ENCODE assay signal across 30 mouse cellular contexts in genomic region chr4:120009151-120009550, GRCm38 (mm10). TPM values are rescaled to one million over a fixed set of nuclear protein-coding genes. Genes with fewer than 3 reads are reported as not detected.
"Had no signal": no experiment of that assay in that cellular context is flagged by ENCODE, and none has a peak within 500 bp of the region (broad histone marks: within the 10 kb centered on the region; RNA-seq: fewer than 3 reads in every experiment).

No protein-coding gene starts in this region.

- H3K27ac ChIP-seq: limb, embryonic 10.5 days; limb, embryonic 13.5 days; liver, embryonic 12.5 days; liver, embryonic 15.5 days; lung, embryonic 15.5 days; macrophage; midbrain, embryonic 12.5 days; midbrain, embryonic 15.5 days; neural tube, embryonic 12.5 days; neural tube, embryonic 15.5 days had no signal

- H3K27me3 ChIP-seq: limb, embryonic 13.5 days; liver, embryonic 12.5 days; liver, embryonic 15.5 days; lung, embryonic 15.5 days; midbrain, embryonic 12.5 days; midbrain, embryonic 15.5 days; neural tube, embryonic 12.5 days; neural tube, embryonic 15.5 days had no signal

- H3K4me2 ChIP-seq: limb, embryonic 13.5 days; liver, embryonic 12.5 days; liver, embryonic 15.5 days; lung, embryonic 15.5 days; midbrain, embryonic 12.5 days; midbrain, embryonic 15.5 days; neural tube, embryonic 12.5 days; neural tube, embryonic 15.5 days had no signal

- H3K9ac ChIP-seq: limb, embryonic 13.5 days; liver, embryonic 12.5 days; liver, embryonic 15.5 days; lung, embryonic 15.5 days; midbrain, embryonic 12.5 days; midbrain, embryonic 15.5 days; neural tube, embryonic 12.5 days; neural tube, embryonic 15.5 days had no signal

- H3K9me3 ChIP-seq: limb, embryonic 10.5 days; limb, embryonic 13.5 days; liver, embryonic 12.5 days; liver, embryonic 15.5 days; lung, embryonic 15.5 days; midbrain, embryonic 12.5 days; midbrain, embryonic 15.5 days; neural tube, embryonic 12.5 days; neural tube, embryonic 15.5 days had no signal

- ATAC-seq: liver, embryonic 12.5 days; midbrain, embryonic 15.5 days had no signal

- DNase-seq: kidney, postnatal 14 days; kidney, postnatal 4 days; layer of hippocampus, adult 9-11 months; liver; lung, adult 18-20 months; lung, postnatal 14 days; right cerebral cortex, adult 18-20 months; right cerebral cortex, postnatal 14 days; right cerebral cortex, postnatal 4 days; spleen, adult 18-20 months; thymus, adult 18-20 months; thymus, postnatal 36 days had no signal

- H3K4me3 ChIP-seq: limb, embryonic 10.5 days; limb, embryonic 13.5 days; liver, embryonic 12.5 days; liver, embryonic 15.5 days; lung, embryonic 15.5 days; midbrain, embryonic 12.5 days; midbrain, embryonic 15.5 days; neural tube, embryonic 12.5 days; neural tube, embryonic 15.5 days had no signal

- H3K4me1 ChIP-seq: liver, embryonic 15.5 days; midbrain, embryonic 15.5 days; neural tube, embryonic 12.5 days; neural tube, embryonic 15.5 days had no signal

- H3K36me3 ChIP-seq: limb, embryonic 10.5 days; limb, embryonic 13.5 days; liver, embryonic 12.5 days; liver, embryonic 15.5 days; lung, embryonic 15.5 days; midbrain, embryonic 12.5 days; midbrain, embryonic 15.5 days; neural tube, embryonic 12.5 days; neural tube, embryonic 15.5 days had no signal

RNA-seq across cellular contexts. Expression of gene AL607142.1, which starts 55.6 kb away (rescaled TPM):
- total RNA-seq: layer of hippocampus, adult 18-20 months; layer of hippocampus, postnatal 25 days; left cerebral cortex, adult 18-20 months; left cerebral cortex, postnatal 25 days; megakaryocyte, adult 5-6 weeks had no signal
- polyA plus RNA-seq: kidney, embryonic 16.5 days; limb, embryonic 10.5 days; limb, embryonic 13.5 days; liver, embryonic 12.5 days; liver, embryonic 15.5 days; lung, embryonic 15.5 days; macrophage; midbrain, embryonic 12.5 days; midbrain, embryonic 15.5 days; neural tube, embryonic 12.5 days; neural tube, embryonic 15.5 days; stomach, embryonic 16.5 days; testis, adult 2 months had no signal
